Mouse (Mus musculus) heart, embryonic 11.5 days (tissue): ENCODE data around the gene Diexf. TPM values are rescaled to one million over a fixed set of nuclear protein-coding genes. Genes with fewer than 3 reads are reported as not detected.

Experiments
- ATAC-seq: fragments of 200-750 bp; cut with Nextera tagmentation; replicated peaks from 2 replicates; pipeline ENCODE4 v1.8.0; 2017; ENCODE audit warnings: moderate library complexity; ENCODE audit not compliant: insufficient number of reproducible peaks, low FRiP score, low TSS enrichment
- H3K27ac ChIP-seq: fragments of 300-500 bp; sonication (generic); 2 replicates; pipeline ENCODE4 v1.5.1; 2014; ENCODE audit warnings: mild to moderate bottlenecking, low read depth, low read length
- H3K27me3 ChIP-seq: fragments of 300-500 bp; sonication (generic); 2 replicates; pipeline ENCODE4 v1.6.1; 2014; ENCODE audit warnings: mild to moderate bottlenecking, low read length, mixed read lengths; ENCODE audit not compliant: control insufficient read depth, insufficient read depth
- H3K36me3 ChIP-seq: fragments of 300-500 bp; sonication (generic); 2 replicates; pipeline ENCODE4 v1.6.1; 2014; ENCODE audit warnings: mild to moderate bottlenecking, low read length, moderate library complexity, mixed read lengths; ENCODE audit not compliant: control insufficient read depth, insufficient read depth
- H3K4me1 ChIP-seq: fragments of 300-500 bp; sonication (generic); 2 replicates; pipeline ENCODE4 v1.6.1; 2014; ENCODE audit warnings: low read length; ENCODE audit not compliant: control insufficient read depth, insufficient read depth
- H3K4me2 ChIP-seq: fragments of 300-500 bp; sonication (generic); 2 replicates; pipeline ENCODE4 v1.6.1; 2014; ENCODE audit warnings: mild to moderate bottlenecking, moderate library complexity
- H3K4me3 ChIP-seq: fragments of 300-500 bp; sonication (generic); 2 replicates; pipeline ENCODE4 v1.5.1; 2014; ENCODE audit warnings: low read depth, low read length
- H3K9ac ChIP-seq: fragments of 300-500 bp; sonication (generic); 2 replicates; pipeline ENCODE4 v1.6.1; 2014; ENCODE audit warnings: mild to moderate bottlenecking, low read depth, low read length, moderate library complexity
- H3K9me3 ChIP-seq: fragments of 300-500 bp; sonication (generic); replicated peaks from 2 replicates; pipeline ENCODE4 v1.6.1; 2016; ENCODE audit warnings: low read length; ENCODE audit not compliant: control insufficient read depth
- WGBS: fragments of 180-500 bp; shearing (Covaris S2); extraction: QIAGEN DNeasy Blood & Tissue Kit; methylation state at CpG from one replicate; pipeline ENCODE4 v1.1.7; 2014; ENCODE audit not compliant: insufficient replicate concordance; 5-methylcytosine and 5-hydroxymethylcytosine counted together
- polyA plus RNA-seq: library from polyadenylated mRNA; unstranded; fragments of >200 nt; fragmentation: Nextera tagmentation; extraction: Ambion mirVana; gene quantifications from 2 replicates; pipeline ENCODE4 v1.2.1, GENCODE M21; 2014

Diexf gene
- polyA plus RNA-seq, 1 experiment from 2014 or later = 6.9 TPM

- Histone ChIP-seq H3K4me2 (no peak overlapping the region), H3K4me1 (no peaks in the 10 kb centered on the region), H3K36me3 (no peaks in the 10 kb centered on the region), H3K9ac (no peak overlapping the region), H3K9me3 (no peaks in the 10 kb centered on the region), H3K27ac (no peak overlapping the region), H3K27me3 (no peaks in the 10 kb centered on the region; the same call in 1 of the 2 replicates), H3K4me3 (no peak overlapping the region)
- 86% methylated on average over 6 of the region's 6 CpGs for WGBS
- ATAC-seq = no peak
Measured at GRCm38 (mm10) chr1:193089211-193089610, 40.9 kb downstream of the Diexf start.

- WGBS = 57% methylated on average over 9 of the region's 9 CpGs
- no peak overlapping the region for H3K27ac ChIP-seq
- no peaks in the 10 kb centered on the region for H3K4me1 ChIP-seq
- no peak for ATAC-seq
- no peak overlapping the region for H3K9ac ChIP-seq
- no peak overlapping the region for H3K4me3 ChIP-seq
- H3K4me2 ChIP-seq = no peak overlapping the region
- no peaks in the 10 kb centered on the region for H3K9me3 ChIP-seq
- no peaks in the 10 kb centered on the region; the same call in 1 of the 2 replicates for H3K27me3 ChIP-seq
- H3K36me3 ChIP-seq = no peaks in the 10 kb centered on the region
Measured at GRCm38 (mm10) chr1:193086842-193087476, 43.1 kb downstream of the Diexf start.

- no peaks in the 10 kb centered on the region for H3K36me3 ChIP-seq
- no peak overlapping the region for H3K9ac ChIP-seq
- ATAC-seq = no peak
- H3K27ac ChIP-seq = no peak overlapping the region
- no peaks in the 10 kb centered on the region for H3K9me3 ChIP-seq
- WGBS = 69% methylated on average over 4 of the region's 4 CpGs
- H3K27me3 ChIP-seq = no peaks in the 10 kb centered on the region; the same call in 1 of the 2 replicates
- H3K4me3 ChIP-seq = no peak overlapping the region
- H3K4me2 ChIP-seq = no peak overlapping the region
- H3K4me1 ChIP-seq = no peaks in the 10 kb centered on the region
Measured at GRCm38 (mm10) chr1:193086111-193086841, 43.8 kb downstream of the Diexf start.

- 74% methylated on average over 5 of the region's 5 CpGs for WGBS
- no peak for ATAC-seq
Measured at GRCm38 (mm10) chr1:193085541-193086020, 44.5 kb downstream of the Diexf start.

GRCm38 (mm10) chr1:193084016-193084415 is 46.1 kb downstream of the Diexf start:
- no peak overlapping the region for H3K4me3 ChIP-seq
- no peaks in the 10 kb centered on the region for H3K36me3 ChIP-seq
- H3K9me3 ChIP-seq = no peaks in the 10 kb centered on the region
- no peak for ATAC-seq
- no peaks in the 10 kb centered on the region for H3K4me1 ChIP-seq
- no peak overlapping the region for H3K9ac ChIP-seq
- H3K27ac ChIP-seq = no peak overlapping the region
- no peak overlapping the region for H3K4me2 ChIP-seq
- no peaks in the 10 kb centered on the region; the same call in 1 of the 2 replicates for H3K27me3 ChIP-seq
- 83% methylated on average over 1 of the region's 1 CpGs for WGBS

More at GRCm38 (mm10) chr1:193085541-193086020, 44.5 kb downstream of the Diexf start:
- no peaks in the 10 kb centered on the region for H3K9me3 ChIP-seq
- no peaks in the 10 kb centered on the region for H3K36me3 ChIP-seq
- H3K9ac ChIP-seq = no peak overlapping the region
- H3K27me3 ChIP-seq = no peaks in the 10 kb centered on the region; the same call in 1 of the 2 replicates
- H3K4me2 ChIP-seq = no peak overlapping the region
- H3K4me1 ChIP-seq = no peaks in the 10 kb centered on the region
- H3K4me3 ChIP-seq = no peak overlapping the region
- H3K27ac ChIP-seq = no peak overlapping the region

GRCm38 (mm10) chr1:193083051-193083450 is 47.0 kb downstream of the Diexf start:
- H3K9me3 ChIP-seq = no peaks in the 10 kb centered on the region
- no peak for ATAC-seq
- no peaks in the 10 kb centered on the region for H3K4me1 ChIP-seq
- 81% methylated on average over 7 of the region's 7 CpGs for WGBS
- no peak overlapping the region for H3K4me2 ChIP-seq
- no peak overlapping the region for H3K27ac ChIP-seq
- H3K4me3 ChIP-seq = no peak overlapping the region
- no peaks in the 10 kb centered on the region; the same call in 1 of the 2 replicates for H3K27me3 ChIP-seq
- no peak overlapping the region for H3K9ac ChIP-seq
- H3K36me3 ChIP-seq = no peaks in the 10 kb centered on the region

GRCm38 (mm10) chr1:193082311-193082921 is 47.7 kb downstream of the Diexf start:
- no peaks in the 10 kb centered on the region for H3K4me1 ChIP-seq
- no peak overlapping the region for H3K27ac ChIP-seq
- no peaks in the 10 kb centered on the region for H3K9me3 ChIP-seq
- no peaks in the 10 kb centered on the region; the same call in 1 of the 2 replicates for H3K27me3 ChIP-seq
- no peak overlapping the region for H3K4me3 ChIP-seq
- H3K4me2 ChIP-seq = no peak overlapping the region
- WGBS = 51% methylated on average over 10 of the region's 10 CpGs
- no peak for ATAC-seq
- no peak overlapping the region for H3K9ac ChIP-seq
- no peaks in the 10 kb centered on the region for H3K36me3 ChIP-seq

GRCm38 (mm10) chr1:193062618-193063017 is 67.5 kb downstream of the Diexf start:
- Histone ChIP-seq H3K4me2 (no peak overlapping the region), H3K9me3 (no peaks in the 10 kb centered on the region), H3K27me3 (no peaks in the 10 kb centered on the region), H3K9ac (no peak overlapping the region), H3K36me3 (no peaks in the 10 kb centered on the region), H3K4me3 (no peak overlapping the region), H3K4me1 (no peaks in the 10 kb centered on the region), H3K27ac (no peak overlapping the region)
- 88% methylated on average over 3 of the region's 3 CpGs for WGBS
- ATAC-seq = no peak
